In the genomic region with DNA sequence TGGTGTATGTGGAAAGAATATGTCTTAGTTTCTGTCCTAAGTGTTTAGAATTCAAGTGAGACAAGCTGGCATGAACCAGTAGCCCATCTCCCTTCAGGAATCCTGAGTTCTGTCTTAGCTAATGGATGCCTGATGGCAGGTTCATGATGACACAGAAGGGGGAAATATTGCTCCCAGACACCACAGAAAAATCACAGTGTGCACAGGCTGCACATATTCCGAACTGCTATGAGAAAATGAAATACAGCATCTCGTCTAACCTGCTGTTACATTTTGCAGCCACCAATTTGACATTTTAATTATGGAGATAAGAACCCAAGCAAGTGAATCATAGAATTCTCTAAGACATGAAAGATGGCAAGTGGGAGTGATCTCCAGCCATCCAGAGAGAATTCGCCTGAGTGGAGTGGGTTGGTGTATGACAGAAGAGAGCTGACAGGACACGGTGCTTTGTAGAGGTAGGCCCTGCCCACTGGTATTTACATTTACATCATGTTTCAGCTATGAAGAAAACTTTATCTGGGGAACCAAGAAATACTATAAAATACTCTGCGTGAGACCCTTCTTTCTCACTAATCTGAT, we compare ENCODE assay signal across 22 mouse cellular contexts.
DNase-seq lines count a peak whose midpoint lies in the region; ATAC-seq and TF ChIP-seq lines count a peak whose summit lies in the region.
"Had no signal": no experiment of that assay in that cellular context is flagged by ENCODE, and none has a peak within 500 bp of the region (broad histone marks: within the 10 kb centered on the region; RNA-seq: fewer than 3 reads in every experiment).

No protein-coding gene starts in this region.

- no peaks in the 10 kb centered on the region for H3K36me3 ChIP-seq in forebrain, postnatal 0 days (ENCODE audit: insufficient read depth)
- H3K36me3 ChIP-seq in forebrain, embryonic 12.5 days (replicated peaks): no peaks in the 10 kb centered on the region
- no peaks in the 10 kb centered on the region for H3K36me3 ChIP-seq in hindbrain, embryonic 13.5 days
- H3K36me3 ChIP-seq: embryonic facial prominence, embryonic 13.5 days; G1E; heart, embryonic 12.5 days; hindbrain, embryonic 10.5 days; hindbrain, embryonic 15.5 days had no signal

- TF ChIP-seq CTCF in forebrain, postnatal 0 days (IDR thresholded peaks at IDR 0.05; ENCODE audit: low read depth): no peak

- no peaks in the 10 kb centered on the region for H3K9me3 ChIP-seq in forebrain, postnatal 0 days (ENCODE audit: low read length)
- no peaks in the 10 kb centered on the region for H3K9me3 ChIP-seq in forebrain, embryonic 12.5 days
- H3K9me3 ChIP-seq in hindbrain, embryonic 13.5 days: no peaks in the 10 kb centered on the region
- H3K9me3 ChIP-seq: embryonic facial prominence, embryonic 13.5 days; forebrain, embryonic 13.5 days; G1E; heart, embryonic 12.5 days; hindbrain, embryonic 10.5 days; hindbrain, embryonic 15.5 days had no signal

- no peak overlapping the region for H3K4me3 ChIP-seq in forebrain, postnatal 0 days (ENCODE audit: low read depth, low read length)
- H3K4me3 ChIP-seq in forebrain, embryonic 12.5 days (replicated peaks): no peak overlapping the region
- H3K4me3 ChIP-seq in hindbrain, embryonic 13.5 days: no peak overlapping the region
- H3K4me3 ChIP-seq: embryonic facial prominence, embryonic 13.5 days; forebrain, embryonic 13.5 days; heart, adult 2 months; heart, embryonic 12.5 days; hindbrain, embryonic 10.5 days; hindbrain, embryonic 15.5 days had no signal

- H3K9ac ChIP-seq in forebrain, postnatal 0 days: no peak overlapping the region
- H3K9ac ChIP-seq in forebrain, embryonic 12.5 days: no peak overlapping the region
- H3K9ac ChIP-seq in hindbrain, embryonic 13.5 days: no peak overlapping the region
- H3K9ac ChIP-seq: embryonic facial prominence, embryonic 13.5 days; forebrain, embryonic 13.5 days; heart, embryonic 12.5 days; hindbrain, embryonic 15.5 days had no signal

- ATAC-seq in forebrain, postnatal 0 days: peak; percentile 64
- ATAC-seq in forebrain, embryonic 12.5 days (ENCODE audit: low FRiP score): no peak
- ATAC-seq in hindbrain, embryonic 13.5 days (ENCODE audit: low FRiP score): no peak
- ATAC-seq: CD4-positive, CD25-positive, alpha-beta regulatory T cell, adult 4 months; forebrain, embryonic 13.5 days had no signal

- no peak overlapping the region for H3K27ac ChIP-seq in forebrain, postnatal 0 days (ENCODE audit: low read depth, low read length)
- H3K27ac ChIP-seq in forebrain, embryonic 12.5 days: no peak overlapping the region
- no peak overlapping the region for H3K27ac ChIP-seq in hindbrain, embryonic 13.5 days
- H3K27ac ChIP-seq: embryonic facial prominence, embryonic 13.5 days; forebrain, embryonic 13.5 days; heart, adult 2 months; hindbrain, embryonic 10.5 days; hindbrain, embryonic 15.5 days had no signal

- H3K4me1 ChIP-seq in forebrain, postnatal 0 days (ENCODE audit: insufficient read depth): no peaks in the 10 kb centered on the region
- no peaks in the 10 kb centered on the region for H3K4me1 ChIP-seq in forebrain, embryonic 12.5 days
- no peaks in the 10 kb centered on the region for H3K4me1 ChIP-seq in hindbrain, embryonic 13.5 days (replicated peaks)
- H3K4me1 ChIP-seq: embryonic facial prominence, embryonic 13.5 days; forebrain, embryonic 13.5 days; heart, embryonic 12.5 days; hindbrain, embryonic 10.5 days; hindbrain, embryonic 15.5 days had no signal

- no peak overlapping the region for H3K4me2 ChIP-seq in forebrain, postnatal 0 days (ENCODE audit: low read depth)
- no peak overlapping the region for H3K4me2 ChIP-seq in forebrain, embryonic 12.5 days
- H3K4me2 ChIP-seq in hindbrain, embryonic 13.5 days: no peak overlapping the region
- H3K4me2 ChIP-seq: embryonic facial prominence, embryonic 13.5 days; forebrain, embryonic 13.5 days; heart, embryonic 12.5 days; hindbrain, embryonic 15.5 days had no signal

- WGBS in forebrain, postnatal 0 days: 74% methylated on average over 5 of the region's 5 CpGs
- 86% methylated on average over 5 of the region's 5 CpGs for WGBS in forebrain, embryonic 12.5 days
- WGBS in hindbrain, embryonic 13.5 days: 87% methylated on average over 5 of the region's 5 CpGs

- H3K27me3 ChIP-seq in forebrain, postnatal 0 days (ENCODE audit: insufficient read depth, low read length): no peaks in the 10 kb centered on the region
- no peaks in the 10 kb centered on the region for H3K27me3 ChIP-seq in forebrain, embryonic 12.5 days
- H3K27me3 ChIP-seq in hindbrain, embryonic 13.5 days: no peaks in the 10 kb centered on the region
- H3K27me3 ChIP-seq: embryonic facial prominence, embryonic 13.5 days; forebrain, embryonic 13.5 days; heart, embryonic 12.5 days; hindbrain, embryonic 15.5 days had no signal

- DNase-seq in forebrain, postnatal 0 days: peak; percentile 1
- DNase-seq in layer of hippocampus, adult 11-12 months (ENCODE audit: low spot score): peak; percentile 4
- DNase-seq in layer of hippocampus, postnatal 25 days (ENCODE audit: extremely low spot score in 1 of 2, low spot score in 1 of 2): no peak
- DNase-seq in brain, adult 2 months (ENCODE audit: low read depth, low spot score): peak; percentile 69
- DNase-seq in layer of hippocampus, adult 9-11 months: peak; percentile 23
- DNase-seq in heart, adult 8-10 months (ENCODE audit: low spot score): no peak
- DNase-seq: adrenal gland, postnatal 10 days; B cell, adult 2 months; cerebellum, adult 18-20 months; cerebellum, adult 9-11 months; cerebellum, postnatal 36 days; gastrocnemius, postnatal 10 days; heart, adult 2 months had no signal

Comparison
In these comparisons a context has a peak if more than half of its experiments do, and no peak if none do; other contexts are left out.
1. DNase-seq: peak in forebrain, postnatal 0 days (single experiment), layer of hippocampus, adult 11-12 months (single experiment), brain, adult 2 months (single experiment) and layer of hippocampus, adult 9-11 months (single experiment); none in layer of hippocampus, postnatal 25 days (0 of 2) and heart, adult 8-10 months (single experiment).